Mouse (Mus musculus): ENCODE data around the gene Sgms2.

Gene Sgms2

GRCm38 (mm10) chr3:131488403-131488802 is 2.8 kb downstream of the Sgms2 start:
- no peak for DNase-seq (ENCODE audit: low read depth, low spot score)

DNA sequence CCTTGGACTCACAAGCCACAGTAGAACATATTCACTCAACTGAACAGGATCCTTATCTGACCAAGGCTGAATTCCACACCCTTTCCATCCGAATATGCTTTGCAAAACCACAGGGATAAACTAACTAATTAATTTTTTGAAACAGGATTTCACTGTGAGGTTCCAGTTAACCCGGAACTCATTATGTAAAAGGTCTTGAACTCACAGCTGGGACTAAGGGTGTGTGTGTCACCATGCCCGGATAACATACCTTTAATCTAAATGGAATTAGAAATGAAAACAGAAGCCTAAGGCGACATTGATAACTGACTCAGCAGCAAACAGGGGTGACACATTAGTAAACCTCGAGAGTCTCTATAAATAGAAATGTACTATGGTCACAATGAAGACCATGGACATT is 5.8 kb downstream of the Sgms2 start:
- no peak for DNase-seq (ENCODE audit: low read depth, low spot score)

DNA sequence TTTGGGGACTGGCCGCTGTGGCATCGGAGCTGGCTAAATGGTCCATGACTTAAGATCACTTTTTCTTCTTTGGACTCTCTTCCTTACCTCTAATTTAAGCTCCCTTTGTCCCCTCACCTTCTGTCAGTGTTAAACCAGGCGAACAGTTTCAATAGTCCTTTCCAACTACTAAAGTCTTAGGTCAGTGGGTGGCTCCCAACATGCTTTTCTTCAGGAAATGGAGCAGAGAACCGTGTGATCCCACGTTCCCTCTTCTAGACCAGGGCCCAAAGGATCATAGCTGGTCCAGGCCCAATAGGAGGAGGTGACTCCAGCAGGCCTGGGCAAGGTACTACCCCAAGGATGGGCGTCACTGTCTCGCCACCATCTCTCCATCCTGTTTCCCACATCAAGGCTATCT is 7.6 kb downstream of the Sgms2 start:
- DNase-seq (ENCODE audit: low read depth, low spot score) = no peak

GRCm38 (mm10) chr3:131481976-131482712 is 9.1 kb downstream of the Sgms2 start:
- no peak for DNase-seq (ENCODE audit: low read depth, low spot score)

DNA sequence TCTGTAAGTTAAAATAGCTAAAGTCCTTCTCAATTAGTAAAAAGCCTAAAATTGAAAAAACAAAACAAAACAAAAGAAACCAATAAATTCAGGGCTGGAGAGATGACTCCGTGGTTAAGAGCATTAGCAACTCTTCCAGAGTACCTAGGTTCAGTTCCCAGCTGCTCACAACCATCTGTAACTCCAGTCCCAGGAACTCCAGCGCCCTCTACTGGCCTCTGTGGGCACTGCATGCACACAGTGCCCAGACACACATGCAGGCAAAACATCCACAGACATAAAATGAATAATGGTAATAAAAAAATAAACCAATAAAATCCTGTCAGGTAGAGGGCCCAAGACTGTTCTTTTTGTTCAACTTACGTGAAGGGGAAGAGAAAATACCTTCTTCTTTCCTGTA is 10.6 kb downstream of the Sgms2 start:
- DNase-seq (ENCODE audit: low read depth, low spot score) = no peak

DNA sequence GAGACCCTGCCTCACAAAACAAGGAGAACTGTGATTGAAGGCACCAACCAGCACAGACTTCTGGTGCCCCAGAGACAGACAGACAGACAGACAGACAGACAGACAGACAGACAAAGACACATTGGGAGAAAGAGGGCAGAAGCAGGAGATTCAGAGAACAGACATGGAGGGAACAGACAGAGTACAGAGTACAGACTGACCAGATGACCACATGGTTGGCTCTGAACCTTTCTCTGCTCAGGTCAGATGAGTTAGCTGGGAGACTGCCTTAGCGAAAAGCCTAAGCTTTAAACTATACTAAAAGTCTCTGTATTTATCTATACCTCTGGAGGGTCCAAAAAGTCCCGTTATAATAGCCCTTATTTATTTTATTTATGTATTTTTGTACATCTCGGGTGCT is 11.8 kb downstream of the Sgms2 start:
- no peak for DNase-seq (ENCODE audit: low read depth, low spot score)

DNA sequence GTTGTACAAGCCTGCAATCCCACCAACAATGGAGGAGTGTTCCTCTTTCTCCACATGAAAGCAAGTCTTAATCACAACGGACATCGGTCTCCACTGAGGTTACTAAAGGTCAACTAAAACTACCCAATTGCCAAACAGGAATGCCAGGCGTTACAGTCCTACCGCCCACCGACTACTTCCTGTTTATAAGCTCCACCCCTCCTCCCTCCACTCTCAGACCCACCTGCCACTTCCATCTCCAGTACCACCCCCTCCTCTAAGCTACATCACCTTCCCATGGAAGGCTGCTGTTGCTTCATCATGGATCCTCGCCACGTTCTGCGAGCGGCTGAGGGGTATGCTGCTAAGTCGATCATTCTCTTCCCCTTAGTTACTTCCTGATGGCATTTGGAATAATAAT is 15.2 kb downstream of the Sgms2 start:
- DNase-seq (ENCODE audit: low read depth, low spot score) = no peak

DNA sequence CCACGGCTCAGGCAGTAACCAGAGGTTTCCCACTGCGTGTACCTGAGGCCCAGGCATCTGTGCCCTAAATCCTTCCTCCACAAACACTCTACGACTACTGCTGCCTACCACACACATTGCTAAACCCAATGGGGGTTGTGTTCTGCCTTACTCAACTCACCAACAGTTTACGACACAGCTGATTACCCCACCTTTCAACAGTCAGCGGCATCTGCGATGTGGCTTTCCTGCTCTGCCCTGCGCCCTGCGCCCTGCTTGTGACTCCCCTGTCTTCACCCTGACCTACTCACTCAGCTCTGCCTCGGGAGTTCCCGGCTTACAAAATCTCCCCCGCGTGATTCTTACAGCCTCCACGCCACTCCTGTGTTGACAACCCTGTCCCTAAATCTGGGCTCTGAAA is 16.7 kb downstream of the Sgms2 start:
- no peak for DNase-seq (ENCODE audit: low read depth, low spot score)

DNA sequence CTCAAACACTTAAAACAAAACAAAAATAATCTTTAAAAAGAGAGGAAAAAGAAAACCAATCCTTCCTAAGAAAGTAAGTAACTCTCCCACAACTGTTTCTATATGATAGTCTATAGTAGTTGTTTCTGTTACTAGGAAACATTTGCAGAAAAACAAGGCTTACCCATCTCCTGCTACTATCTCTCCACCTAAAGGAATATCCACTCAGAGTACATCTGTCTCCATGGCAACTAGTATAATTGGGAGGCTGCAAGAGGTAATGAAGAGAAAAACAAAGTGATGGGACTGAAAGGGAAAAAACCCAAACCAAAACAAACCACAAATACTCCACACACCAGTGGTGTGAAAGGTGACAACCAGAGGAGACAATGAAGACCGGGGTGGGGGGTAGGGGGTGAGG is 17.7 kb downstream of the Sgms2 start:
- DNase-seq (ENCODE audit: low read depth, low spot score) = no peak

- DNase-seq (ENCODE audit: low read depth, low spot score) = no peak
These were observed 19.4 kb downstream of the Sgms2 start for GRCm38 (mm10) chr3:131471836-131472235.

GRCm38 (mm10) chr3:131471435-131471834 is 19.8 kb downstream of the Sgms2 start:
- DNase-seq (ENCODE audit: low read depth, low spot score) = no peak

DNA sequence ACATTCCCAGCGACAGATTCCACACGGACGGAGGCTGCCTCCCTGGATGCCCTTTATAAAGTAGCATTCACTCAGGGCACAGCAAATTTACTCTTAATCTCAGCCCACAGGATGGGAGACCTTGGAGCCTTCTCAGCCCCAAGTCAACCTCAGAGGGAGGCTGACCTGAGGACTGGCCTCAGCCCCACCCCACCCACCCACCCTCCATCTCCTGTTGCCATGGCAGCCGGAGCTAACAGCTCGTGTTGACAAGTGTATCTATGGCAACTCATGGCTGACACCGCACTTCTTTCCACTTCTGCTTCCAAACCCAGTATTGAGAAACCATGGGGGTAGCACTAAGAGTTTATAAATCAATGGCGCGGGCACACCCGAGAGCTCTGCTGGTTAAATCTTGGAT is 20.4 kb downstream of the Sgms2 start:
- DNase-seq (ENCODE audit: low read depth, low spot score) = no peak

GRCm38 (mm10) chr3:131469636-131470035 is 21.6 kb downstream of the Sgms2 start:
- DNase-seq (ENCODE audit: low read depth, low spot score) = no peak

DNA sequence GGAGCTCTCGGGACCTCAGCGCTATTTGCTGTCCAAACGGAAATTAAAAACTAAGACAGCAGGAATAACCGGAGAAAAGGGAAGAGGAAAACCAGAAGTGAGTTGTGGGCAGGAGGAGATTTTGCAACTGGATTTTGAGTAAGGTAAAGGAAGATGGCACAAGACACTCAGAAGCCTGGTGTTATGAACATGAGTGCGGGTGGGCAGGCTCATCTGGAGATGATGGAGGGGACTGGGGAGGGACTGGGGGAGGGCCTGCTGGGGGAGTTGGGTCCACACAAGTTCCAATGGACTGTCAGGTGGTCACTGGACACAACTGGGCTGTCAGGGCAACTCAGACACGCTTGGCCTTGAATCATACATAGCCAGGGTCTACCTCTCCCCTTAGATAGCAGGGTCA is 24.8 kb downstream of the Sgms2 start:
- DNase-seq (ENCODE audit: low read depth, low spot score) = no peak

DNA sequence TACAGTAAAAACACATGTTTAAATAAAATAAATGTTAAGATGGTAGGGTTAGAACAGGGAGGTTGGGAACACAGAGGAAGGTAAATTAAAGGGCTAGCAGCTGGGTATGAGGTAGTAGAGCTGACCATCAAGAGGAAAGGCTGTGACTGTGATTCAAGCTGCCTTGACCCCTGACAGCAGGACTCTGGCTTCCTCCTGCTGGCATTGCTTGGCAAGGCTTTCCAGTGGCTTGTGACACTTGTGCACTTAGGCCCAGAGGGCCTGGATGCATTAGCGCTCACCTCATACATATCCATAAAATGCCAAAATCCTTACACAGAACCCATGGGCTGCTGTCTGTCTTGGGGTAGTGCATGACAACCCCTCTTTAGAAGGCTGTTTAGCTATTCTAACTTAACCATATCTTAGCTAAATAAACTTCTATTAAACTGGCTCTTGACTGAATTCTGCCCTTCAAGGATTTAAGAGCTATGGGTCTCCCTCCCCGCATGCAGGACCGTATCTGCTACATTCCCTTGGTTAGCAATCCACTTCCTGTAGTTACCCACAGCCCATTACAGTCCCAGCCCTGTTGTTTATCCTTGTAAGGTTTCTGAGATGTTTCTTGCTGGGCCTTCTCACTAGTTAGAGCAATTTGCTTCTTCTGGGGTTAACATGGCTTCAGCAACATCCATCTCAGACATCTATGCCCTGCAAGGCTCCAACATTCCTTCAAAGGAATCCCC is 25.5 kb downstream of the Sgms2 start:
- DNase-seq (ENCODE audit: low read depth, low spot score) = no peak

GRCm38 (mm10) chr3:131372996-131373395 is 118.2 kb downstream of the Sgms2 start:
- DNase-seq (ENCODE audit: low read depth, low spot score) = no peak

GRCm38 (mm10) chr3:131368678-131369077 is 122.5 kb downstream of the Sgms2 start:
- DNase-seq (ENCODE audit: low read depth, low spot score) = no peak

GRCm38 (mm10) chr3:131367452-131367851 is 123.8 kb downstream of the Sgms2 start:
- no peak for DNase-seq (ENCODE audit: low read depth, low spot score)

GRCm38 (mm10) chr3:131364632-131365446 is 126.4 kb downstream of the Sgms2 start:
- no peak for DNase-seq (ENCODE audit: low read depth, low spot score)

GRCm38 (mm10) chr3:131364194-131364593 is 127.0 kb downstream of the Sgms2 start:
- no peak for DNase-seq (ENCODE audit: low read depth, low spot score)

GRCm38 (mm10) chr3:131363602-131364001 is 127.6 kb downstream of the Sgms2 start:
- no peak for DNase-seq (ENCODE audit: low read depth, low spot score)

- no peak for DNase-seq (ENCODE audit: low read depth, low spot score)
These were observed 129.3 kb downstream of the Sgms2 start for GRCm38 (mm10) chr3:131361960-131362359.
